Mouse (Mus musculus) myocyte (in vitro differentiated cells): ENCODE measurements at regions not wholly inside any gene's neighbourhood (a gene's known extent, or its start where the extent isn't known, plus 50 kb on each side); places are given as distances from the start of the nearest gene placed in this dataset.

Source experiments
- H3K27me3 ChIP-seq: one replicate; pipeline ENCODE4 v1.6.1; 2011; ENCODE audit not compliant: control insufficient read depth, insufficient read depth, insufficient read length
- H3K36me3 ChIP-seq: one replicate; pipeline ENCODE4 v1.6.1; 2011; ENCODE audit not compliant: control insufficient read depth, insufficient read depth
- H3K4me2 ChIP-seq: one replicate; pipeline ENCODE4 v1.6.1; 2011; ENCODE audit warnings: low read depth, control low read depth
- H3K4me3 ChIP-seq: one replicate; pipeline ENCODE4 v1.5.1; 2011; ENCODE audit warnings: mild to moderate bottlenecking, control low read depth, moderate library complexity
- H3K79me2 ChIP-seq: one replicate; pipeline ENCODE4 v1.6.1; 2011; ENCODE audit not compliant: control insufficient read depth, insufficient read depth
- H3ac ChIP-seq: one replicate; pipeline ENCODE4 v1.6.1; 2011; ENCODE audit not compliant: control insufficient read depth, insufficient read length
- CEBPB ChIP-seq: IDR thresholded peaks from 2 replicates; pipeline ENCODE4 v1.6.1; 2011; ENCODE audit warnings: mild to moderate bottlenecking, moderate library complexity; ENCODE audit not compliant: poor library complexity, insufficient read depth, severe bottlenecking
- E2F4 ChIP-seq: IDR thresholded peaks from one replicate; pipeline ENCODE4 v1.6.1; 2011; ENCODE audit warnings: mild to moderate bottlenecking, control low read depth, moderate library complexity; ENCODE audit not compliant: insufficient read depth
- MAX ChIP-seq: IDR thresholded peaks from one replicate; pipeline ENCODE4 v1.6.1; 2011; ENCODE audit warnings: low read depth, mild to moderate bottlenecking, control low read depth
- MYOD1 ChIP-seq, 3 experiments: IDR thresholded peaks; one replicate each; pipeline ENCODE4 v1.6.1; 2011; ENCODE audit warnings: control low read depth in 2 of 3, low read depth in 2 of 3, mild to moderate bottlenecking in 2 of 3, moderate library complexity in 1 of 3; ENCODE audit not compliant: insufficient read length in 2 of 3, control insufficient read depth in 1 of 3
- MYOG ChIP-seq, 3 experiments: IDR thresholded peaks; one replicate each; pipeline ENCODE4 v1.6.1; 2011; ENCODE audit warnings: control low read depth in 2 of 3, low read depth in 2 of 3, mild to moderate bottlenecking in 2 of 3; ENCODE audit not compliant: insufficient read length in 2 of 3, control insufficient read depth in 1 of 3, insufficient read depth in 1 of 3
- POLR2A ChIP-seq: IDR thresholded peaks from one replicate; pipeline ENCODE4 v1.6.1; 2011; ENCODE audit warnings: low read depth, mild to moderate bottlenecking, control low read depth, moderate library complexity; ENCODE audit not compliant: insufficient read length
- POLR2AphosphoS2 ChIP-seq: IDR thresholded peaks from one replicate; pipeline ENCODE4 v1.6.1; 2011; ENCODE audit warnings: low read depth, control low read depth; ENCODE audit not compliant: insufficient read length
- REST ChIP-seq: IDR thresholded peaks from one replicate; pipeline ENCODE4 v1.6.1; 2011; ENCODE audit warnings: mild to moderate bottlenecking, control low read depth, moderate library complexity; ENCODE audit not compliant: insufficient read depth, insufficient read length
- SRF ChIP-seq: IDR thresholded peaks from one replicate; pipeline ENCODE4 v1.6.1; 2011; ENCODE audit warnings: low read depth; ENCODE audit not compliant: control insufficient read depth, insufficient read length
- TCF12 ChIP-seq: IDR thresholded peaks from one replicate; pipeline ENCODE4 v1.6.1; 2011; ENCODE audit warnings: mild to moderate bottlenecking, control low read depth; ENCODE audit not compliant: poor library complexity, insufficient read depth, severe bottlenecking
- TCF3 ChIP-seq: IDR thresholded peaks from one replicate; pipeline ENCODE4 v1.6.1; 2011; ENCODE audit warnings: low read depth, control low read depth; ENCODE audit not compliant: insufficient read length
- USF1 ChIP-seq: IDR thresholded peaks from one replicate; pipeline ENCODE4 v1.6.1; 2011; ENCODE audit warnings: low read depth, mild to moderate bottlenecking, control low read depth, moderate library complexity

DNA sequence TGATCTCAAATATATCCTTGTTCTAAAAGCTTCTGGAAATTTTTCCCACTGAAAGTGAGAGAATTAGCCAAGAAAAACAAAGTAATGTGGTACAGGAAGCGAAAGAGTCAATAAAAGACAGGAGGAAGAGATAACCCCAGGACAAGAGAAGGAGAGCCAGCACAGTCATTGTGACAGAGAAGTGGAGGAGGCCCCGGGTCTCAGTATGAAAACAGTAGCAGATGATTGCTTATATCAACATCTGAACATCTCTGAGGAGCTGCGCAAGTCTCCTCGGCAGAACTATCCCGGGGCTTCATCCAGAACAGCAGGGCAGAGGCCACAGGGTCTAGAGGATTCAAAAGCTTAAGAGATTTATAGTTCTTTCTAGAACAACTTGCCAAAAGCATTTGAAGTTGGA lies 235.0 kb upstream of the Arhgef26 start:
- TF ChIP-seq USF1 (no peak), POLR2A (no peak), SRF (no peak), MYOG (IDR thresholded peaks at IDR 0.05; ENCODE audit: control insufficient read depth in 1 of 3, insufficient read depth in 1 of 3, insufficient read length in 2 of 3, low read depth in 2 of 3) (no peak), MAX (no peak), POLR2AphosphoS2 (no peak), TCF12 (no peak), REST (no peak), MYOD1 (IDR thresholded peaks at IDR 0.05; ENCODE audit: control insufficient read depth in 1 of 3, insufficient read length in 2 of 3, low read depth in 2 of 3) (no peak), E2F4 (no peak), TCF3 (no peak), CEBPB (no peak)

DNA sequence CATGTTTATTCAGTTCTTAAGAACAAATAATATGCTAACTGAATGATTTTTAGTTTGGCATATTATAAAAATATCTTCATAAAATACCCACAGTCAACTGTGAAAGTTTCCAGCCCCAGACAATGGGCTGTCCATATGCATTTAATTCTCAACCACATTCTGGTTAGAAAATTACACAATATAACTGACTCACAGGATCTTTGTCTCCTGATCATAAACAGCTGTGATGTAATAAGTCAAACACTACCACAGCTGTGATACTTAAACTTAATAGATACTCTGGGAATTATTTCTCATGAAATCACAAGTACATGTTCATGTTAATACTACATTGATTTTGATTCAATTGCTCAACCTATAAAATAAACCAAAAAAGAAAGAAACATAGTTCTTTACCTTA lies 234.3 kb upstream of the Arhgef26 start:
- no peak for TF ChIP-seq POLR2A
- TF ChIP-seq CEBPB: peak; percentile 96
- no peak for TF ChIP-seq MAX
- TF ChIP-seq TCF12: peak; percentile 48
- TF ChIP-seq TCF3: no peak
- no peak for TF ChIP-seq MYOD1 (IDR thresholded peaks at IDR 0.05; ENCODE audit: control insufficient read depth in 1 of 3, insufficient read length in 2 of 3, low read depth in 2 of 3)
- TF ChIP-seq SRF: no peak
- no peak for TF ChIP-seq E2F4
- no peak for TF ChIP-seq REST
- no peak for TF ChIP-seq MYOG (IDR thresholded peaks at IDR 0.05; ENCODE audit: control insufficient read depth in 1 of 3, insufficient read depth in 1 of 3, insufficient read length in 2 of 3, low read depth in 2 of 3)
- TF ChIP-seq USF1: no peak
- no peak for TF ChIP-seq POLR2AphosphoS2
- no peak overlapping the region for H3ac ChIP-seq
- no peaks in the 10 kb centered on the region for H3K27me3 ChIP-seq
- H3K4me3 ChIP-seq: no peak overlapping the region
- H3K36me3 ChIP-seq: no peaks in the 10 kb centered on the region
- H3K4me2 ChIP-seq: peak overlapping the region; percentile 55
- no peaks in the 10 kb centered on the region for H3K79me2 ChIP-seq

More for the DNA sequence above, 235.0 kb upstream of the Arhgef26 start:
- H3ac ChIP-seq: no peak overlapping the region
- no peaks in the 10 kb centered on the region for H3K79me2 ChIP-seq
- H3K4me2 ChIP-seq: peak overlapping the region; percentile 55
- H3K4me3 ChIP-seq: no peak overlapping the region
- no peaks in the 10 kb centered on the region for H3K36me3 ChIP-seq
- H3K27me3 ChIP-seq: no peaks in the 10 kb centered on the region

DNA sequence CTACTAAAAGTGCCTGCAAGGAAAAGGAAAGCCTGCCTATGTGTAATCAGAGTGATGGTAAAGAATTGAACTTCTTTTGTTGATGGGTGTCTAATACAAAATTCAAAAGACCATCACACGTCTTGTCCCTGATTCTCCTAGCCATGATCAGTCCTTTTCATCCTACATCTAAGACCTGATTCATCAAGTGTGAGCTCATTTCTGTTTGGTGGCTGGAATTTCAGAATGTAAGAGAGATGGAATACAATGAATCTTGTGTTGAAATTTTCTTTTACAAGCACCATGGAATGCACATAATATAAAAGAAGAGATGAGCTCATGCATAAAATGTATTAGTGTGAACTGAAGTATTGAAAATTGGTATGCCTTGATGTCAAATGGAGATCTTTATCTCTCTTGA lies 233.6 kb upstream of the Arhgef26 start:
- H3K4me3 ChIP-seq: no peak overlapping the region
- H3K4me2 ChIP-seq: peak overlapping the region; percentile 41
- no peaks in the 10 kb centered on the region for H3K27me3 ChIP-seq
- TF ChIP-seq REST: no peak
- TF ChIP-seq MYOG (IDR thresholded peaks at IDR 0.05; ENCODE audit: control insufficient read depth in 1 of 3, insufficient read depth in 1 of 3, insufficient read length in 2 of 3, low read depth in 2 of 3): no peak
- peak; percentile 18; the same call in 1 of the 2 replicates for TF ChIP-seq CEBPB
- no peak overlapping the region for H3ac ChIP-seq
- H3K79me2 ChIP-seq: no peaks in the 10 kb centered on the region
- H3K36me3 ChIP-seq: no peaks in the 10 kb centered on the region

DNA sequence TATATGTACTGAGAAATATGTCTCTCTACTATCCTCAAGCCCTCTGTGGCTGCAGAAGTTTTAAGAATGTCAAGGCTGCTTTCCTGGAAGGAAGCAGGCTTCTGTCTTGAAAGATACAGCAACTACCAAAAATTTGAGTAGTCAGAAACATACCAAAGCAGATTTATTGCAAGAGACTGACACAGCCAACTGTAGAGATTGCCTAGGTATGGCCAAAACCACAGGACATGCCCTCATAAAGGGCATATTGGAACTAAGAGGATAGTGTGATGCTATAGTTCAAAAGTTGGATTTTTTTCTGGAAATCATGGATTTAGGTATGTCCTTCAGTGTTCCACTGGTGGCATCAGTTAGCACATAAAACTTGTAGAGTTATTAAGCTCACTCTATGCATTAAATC lies 230.8 kb upstream of the Arhgef26 start:
- H3K36me3 ChIP-seq: no peaks in the 10 kb centered on the region
- H3K4me2 ChIP-seq: no peak overlapping the region
- H3K79me2 ChIP-seq: no peaks in the 10 kb centered on the region
- H3K4me3 ChIP-seq: no peak overlapping the region
- no peak for TF ChIP-seq MAX
- TF ChIP-seq TCF12: peak; percentile 13
- no peak for TF ChIP-seq USF1
- no peak for TF ChIP-seq TCF3
- no peak for TF ChIP-seq CEBPB
- TF ChIP-seq MYOD1 (IDR thresholded peaks at IDR 0.05; ENCODE audit: control insufficient read depth in 1 of 3, insufficient read length in 2 of 3, low read depth in 2 of 3): peak in 2 of 3 experiments; percentile 52 to 70
- no peak overlapping the region for H3ac ChIP-seq
- H3K27me3 ChIP-seq: no peaks in the 10 kb centered on the region
